In the genomic region with DNA sequence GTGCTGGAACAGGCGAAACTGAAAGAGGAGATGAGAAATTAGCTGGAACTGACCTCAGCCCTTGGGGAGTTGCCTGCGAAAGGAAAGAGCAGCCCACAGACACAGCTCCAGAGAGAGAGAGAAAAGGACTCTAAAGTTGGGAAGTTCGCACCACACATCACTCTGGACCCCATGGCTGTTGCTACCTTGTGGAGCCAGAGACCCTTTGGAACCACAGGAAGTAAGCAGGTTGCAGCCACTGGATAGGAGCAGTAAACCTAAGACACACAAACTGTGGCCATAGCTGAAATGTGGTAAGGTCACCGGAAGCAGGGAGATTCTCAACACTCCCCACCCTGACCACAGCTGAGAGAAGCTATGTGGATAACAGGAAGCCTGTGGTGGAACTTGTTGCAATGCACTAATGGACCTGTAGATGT, we compare ENCODE assay signal across 12 mouse cellular contexts. TPM values are rescaled to one million over a fixed set of nuclear protein-coding genes. Genes with fewer than 3 reads are reported as not detected.
DNase-seq lines count a peak whose midpoint lies in the region; ATAC-seq and TF ChIP-seq lines count a peak whose summit lies in the region.
"Had no signal": no experiment of that assay in that cellular context is flagged by ENCODE, and none has a peak within 500 bp of the region (broad histone marks: within the 10 kb centered on the region; RNA-seq: fewer than 3 reads in every experiment).

No protein-coding gene starts in this region.

- peaks cover 13% of the 10 kb centered on the region for H3K4me1 ChIP-seq in heart, adult 2 months (ENCODE audit: control insufficient read depth, insufficient read depth, low read length)
- no peaks in the 10 kb centered on the region for H3K4me1 ChIP-seq in heart, embryonic 11.5 days (ENCODE audit: control insufficient read depth, insufficient read depth, low read length)

- DNase-seq in heart, adult 2 months = peak; percentile 50 to 51
- DNase-seq in CD4-positive helper T cell, adult 2 months (ENCODE audit: low read depth, low spot score) = peak; percentile 83
- no peak for DNase-seq in frontal cortex, postnatal 10 days (ENCODE audit: low spot score in 2 of 2)
- no peak for DNase-seq in embryo, embryonic 9.5 days (ENCODE audit: extremely low spot score)
- DNase-seq: cerebellum, adult 18-20 months; heart, postnatal 10 days had no signal

- peak overlapping the region; percentile 88 for H3K27ac ChIP-seq in heart, adult 2 months
- no peak overlapping the region for H3K27ac ChIP-seq in heart, embryonic 11.5 days (ENCODE audit: low read depth, low read length)
- H3K27ac ChIP-seq: kidney, embryonic 15.5 days had no signal

- intact Hi-C loops in heart, adult 2 months (cut with DNase I) = no loop called here

- no peaks in the 10 kb centered on the region for H3K27me3 ChIP-seq in heart, adult 2 months (ENCODE audit: control insufficient read depth, insufficient read depth, low read length)
- H3K27me3 ChIP-seq in heart, embryonic 11.5 days (ENCODE audit: control insufficient read depth, insufficient read depth, low read length) = no peaks in the 10 kb centered on the region
- H3K27me3 ChIP-seq in myocyte (ENCODE audit: control insufficient read depth, insufficient read depth, insufficient read length) = no peaks in the 10 kb centered on the region
- H3K27me3 ChIP-seq: kidney, embryonic 15.5 days had no signal

- no peak overlapping the region for H3ac ChIP-seq in myocyte (ENCODE audit: control insufficient read depth, insufficient read length)

- H3K79me2 ChIP-seq in heart, adult 2 months (replicated peaks; ENCODE audit: control insufficient read depth, insufficient read depth, low read length) = no peaks in the 10 kb centered on the region
- H3K79me2 ChIP-seq in myocyte (ENCODE audit: control insufficient read depth, insufficient read depth) = no peaks in the 10 kb centered on the region

- WGBS in heart, adult 2 months = 41% methylated on average over 4 of the region's 4 CpGs
- 88% methylated on average over 4 of the region's 4 CpGs for WGBS in heart, embryonic 11.5 days (ENCODE audit: insufficient replicate concordance)

- H3K4me2 ChIP-seq in heart, embryonic 11.5 days = no peak overlapping the region
- H3K4me2 ChIP-seq in myocyte (ENCODE audit: low read depth) = peak overlapping the region; percentile 19
- H3K4me2 ChIP-seq: kidney, embryonic 15.5 days; midbrain, embryonic 11.5 days had no signal

- TF ChIP-seq CTCF in heart, adult 2 months (IDR thresholded peaks at IDR 0.05) = no peak

- no peak for TF ChIP-seq POLR2A in heart, adult 2 months (IDR thresholded peaks at IDR 0.05; ENCODE audit: insufficient read depth, low read depth, low read length)
- TF ChIP-seq POLR2A in myocyte (IDR thresholded peaks at IDR 0.05; ENCODE audit: insufficient read length, low read depth) = no peak

- no peak for ATAC-seq in heart, embryonic 11.5 days (replicated peaks; ENCODE audit: insufficient number of reproducible peaks, low FRiP score, low TSS enrichment)
- peak; percentile 61 for ATAC-seq in granulocyte monocyte progenitor cell, adult 5-6 weeks (replicated peaks; ENCODE audit: poor library complexity, severe bottlenecking)
- no peak for ATAC-seq in erythroblast, adult 5-6 weeks (replicated peaks; ENCODE audit: low FRiP score, poor library complexity, severe bottlenecking)

- H3K4me3 ChIP-seq in heart, adult 2 months = no peak overlapping the region
- H3K4me3 ChIP-seq in heart, embryonic 11.5 days (ENCODE audit: low read depth, low read length) = no peak overlapping the region
- no peak overlapping the region for H3K4me3 ChIP-seq in myocyte
- H3K4me3 ChIP-seq: kidney, embryonic 15.5 days had no signal

- no peaks in the 10 kb centered on the region for H3K36me3 ChIP-seq in heart, adult 2 months (ENCODE audit: control insufficient read depth, insufficient read depth, low read length)
- no peaks in the 10 kb centered on the region for H3K36me3 ChIP-seq in heart, embryonic 11.5 days (ENCODE audit: control insufficient read depth, insufficient read depth, low read length)
- no peaks in the 10 kb centered on the region for H3K36me3 ChIP-seq in myocyte (ENCODE audit: control insufficient read depth, insufficient read depth)
- H3K36me3 ChIP-seq: kidney, embryonic 15.5 days had no signal

- no peak overlapping the region for H3K9ac ChIP-seq in heart, adult 2 months (ENCODE audit: low read depth, low read length)
- H3K9ac ChIP-seq in heart, embryonic 11.5 days (ENCODE audit: low read depth, low read length) = no peak overlapping the region
- H3K9ac ChIP-seq: kidney, embryonic 15.5 days had no signal

- no peaks in the 10 kb centered on the region for H3K9me3 ChIP-seq in heart, embryonic 11.5 days (replicated peaks; ENCODE audit: control insufficient read depth, low read length)
- H3K9me3 ChIP-seq: kidney, embryonic 15.5 days had no signal

- TF ChIP-seq EP300 in heart, adult 2 months (IDR thresholded peaks at IDR 0.05; ENCODE audit: insufficient read depth, low read depth, low read length) = no peak

TF ChIP-seq in myocyte, 11 proteins besides CTCF, POLR2A, EP300 and RAD21:
- TF ChIP-seq MYOG (IDR thresholded peaks at IDR 0.05; ENCODE audit: control insufficient read depth in 1 of 3, insufficient read depth in 1 of 3, insufficient read length in 2 of 3, low read depth in 2 of 3) (no peak), TCF12 (IDR thresholded peaks at IDR 0.05; ENCODE audit: insufficient read depth, poor library complexity, severe bottlenecking) (no peak), TCF3 (IDR thresholded peaks at IDR 0.05; ENCODE audit: insufficient read length, low read depth) (no peak), POLR2AphosphoS2 (IDR thresholded peaks at IDR 0.05; ENCODE audit: insufficient read length, low read depth) (no peak), CEBPB (IDR thresholded peaks at IDR 0.05; ENCODE audit: insufficient read depth, poor library complexity, severe bottlenecking) (no peak), MAX (IDR thresholded peaks at IDR 0.05; ENCODE audit: low read depth) (no peak), REST (IDR thresholded peaks at IDR 0.05; ENCODE audit: insufficient read depth, insufficient read length) (no peak), SRF (IDR thresholded peaks at IDR 0.05; ENCODE audit: control insufficient read depth, insufficient read length, low read depth) (no peak), USF1 (IDR thresholded peaks at IDR 0.05; ENCODE audit: low read depth) (no peak), E2F4 (IDR thresholded peaks at IDR 0.05; ENCODE audit: insufficient read depth) (no peak), MYOD1 (IDR thresholded peaks at IDR 0.05; ENCODE audit: control insufficient read depth in 1 of 3, insufficient read length in 2 of 3, low read depth in 2 of 3) (no peak)

RNA-seq across cellular contexts. Expression of gene Xdh, which starts 2.1 kb away (rescaled TPM):
- total RNA-seq in heart, adult 2 months (2021) = 100 to 1,000 TPM; 134 to 187 TPM
- 51.7 and 59.3 TPM in 2 replicates for polyA plus RNA-seq in heart, adult 2 months (2012; rRNA removed)
- polyA plus RNA-seq in heart, embryonic 11.5 days (2014; fragmentation: Nextera tagmentation; extraction: Ambion mirVana) = 0.08 and 0.39 TPM in 2 replicates
- total RNA-seq in granulocyte monocyte progenitor cell, adult 5-6 weeks (2014; fragmentation: Nextera tagmentation) = 49.3 and 62.8 TPM in 2 replicates
- total RNA-seq in granulocyte monocyte progenitor cell, adult 5-6 weeks (2017) = 26.5 and 35.5 TPM in 2 replicates
- polyA plus RNA-seq in myocyte (2012; fragmentation: generic; extraction: Trizol) = 0.55 TPM
- 39.5 and 54.8 TPM in 2 replicates for total RNA-seq in erythroblast, adult 5-6 weeks (2015; ENCODE audit: low replicate concordance)
- total RNA-seq in erythroblast, adult 5-6 weeks (2017; ENCODE audit: low replicate concordance) = 24.5 and 28.2 TPM in 2 replicates

Comparison
In these comparisons a context has a peak if more than half of its experiments do, and no peak if none do; other contexts are left out.
1. DNase-seq: peak in heart, adult 2 months (2 of 2) and CD4-positive helper T cell, adult 2 months (single experiment); none in frontal cortex, postnatal 10 days (0 of 2) and embryo, embryonic 9.5 days (single experiment).